Mouse (Mus musculus): ENCODE data around the gene Vps53. TPM values are rescaled to one million over a fixed set of nuclear protein-coding genes. Genes with fewer than 3 reads are reported as not detected.

Gene Vps53
- polyA plus RNA-seq, 2 experiments = 9.4 to 12.7 TPM

GRCm38 (mm10) chr11:76040106-76040505 lies 139.3 kb downstream of the Vps53 start:
- H3K4me3 ChIP-seq (ENCODE audit: insufficient read depth in 1 of 2, low read depth in 2 of 2, low read length in 2 of 2) = no peak overlapping the region
- no peak overlapping the region for H3K4me2 ChIP-seq (ENCODE audit: low read depth)
- no peaks in the 10 kb centered on the region for H3K4me1 ChIP-seq (replicated peaks; ENCODE audit: control insufficient read depth in 2 of 2, insufficient read depth in 2 of 2, low read length in 1 of 2)
- 29% methylated on average over 8 of the region's 8 CpGs for WGBS (ENCODE audit: insufficient replicate concordance)
- no peak overlapping the region for H3K9ac ChIP-seq (replicated peaks)
- ATAC-seq (ENCODE audit: insufficient read depth) (no peak), DNase-seq (ENCODE audit: low read depth in 3 of 3, low spot score in 3 of 3) (no peak)
- no peak for TF ChIP-seq EP300 (IDR thresholded peaks at IDR 0.05; ENCODE audit: low read depth)
- no peak for TF ChIP-seq CTCF (IDR thresholded peaks at IDR 0.05; ENCODE audit: low read depth)
- H3K9me3 ChIP-seq (ENCODE audit: control insufficient read depth, low read length) = no peaks in the 10 kb centered on the region
- no peaks in the 10 kb centered on the region for H3K27me3 ChIP-seq (ENCODE audit: control insufficient read depth, insufficient read depth, low read length)
- H3K36me3 ChIP-seq (replicated peaks; ENCODE audit: control insufficient read depth, insufficient read depth, low read depth) = no peaks in the 10 kb centered on the region
- H3K27ac ChIP-seq = no peak overlapping the region

- no peak for DNase-seq (ENCODE audit: low read depth in 3 of 3, low spot score in 3 of 3)
- H3K9me3 ChIP-seq (ENCODE audit: control insufficient read depth, low read length) = no peaks in the 10 kb centered on the region
- no peak overlapping the region for H3K27ac ChIP-seq
- no peak overlapping the region for H3K4me3 ChIP-seq (ENCODE audit: insufficient read depth in 1 of 2, low read depth in 2 of 2, low read length in 2 of 2)
- ATAC-seq (ENCODE audit: insufficient read depth) = no peak
- 60% methylated on average over 3 of the region's 3 CpGs for WGBS (ENCODE audit: insufficient replicate concordance)
- no peaks in the 10 kb centered on the region for H3K36me3 ChIP-seq (replicated peaks; ENCODE audit: control insufficient read depth, insufficient read depth, low read depth)
- H3K27me3 ChIP-seq (ENCODE audit: control insufficient read depth, insufficient read depth, low read length) = no peaks in the 10 kb centered on the region
- no peak for TF ChIP-seq EP300 (IDR thresholded peaks at IDR 0.05; ENCODE audit: low read depth)
- no peak for TF ChIP-seq CTCF (IDR thresholded peaks at IDR 0.05; ENCODE audit: low read depth)
- H3K4me1 ChIP-seq (replicated peaks; ENCODE audit: control insufficient read depth in 2 of 2, insufficient read depth in 2 of 2, low read length in 1 of 2) = no peaks in the 10 kb centered on the region
- no peak overlapping the region for H3K4me2 ChIP-seq (ENCODE audit: low read depth)
- H3K9ac ChIP-seq (replicated peaks) = no peak overlapping the region
These were observed 140.0 kb downstream of the Vps53 start for GRCm38 (mm10) chr11:76039271-76040053.

DNA sequence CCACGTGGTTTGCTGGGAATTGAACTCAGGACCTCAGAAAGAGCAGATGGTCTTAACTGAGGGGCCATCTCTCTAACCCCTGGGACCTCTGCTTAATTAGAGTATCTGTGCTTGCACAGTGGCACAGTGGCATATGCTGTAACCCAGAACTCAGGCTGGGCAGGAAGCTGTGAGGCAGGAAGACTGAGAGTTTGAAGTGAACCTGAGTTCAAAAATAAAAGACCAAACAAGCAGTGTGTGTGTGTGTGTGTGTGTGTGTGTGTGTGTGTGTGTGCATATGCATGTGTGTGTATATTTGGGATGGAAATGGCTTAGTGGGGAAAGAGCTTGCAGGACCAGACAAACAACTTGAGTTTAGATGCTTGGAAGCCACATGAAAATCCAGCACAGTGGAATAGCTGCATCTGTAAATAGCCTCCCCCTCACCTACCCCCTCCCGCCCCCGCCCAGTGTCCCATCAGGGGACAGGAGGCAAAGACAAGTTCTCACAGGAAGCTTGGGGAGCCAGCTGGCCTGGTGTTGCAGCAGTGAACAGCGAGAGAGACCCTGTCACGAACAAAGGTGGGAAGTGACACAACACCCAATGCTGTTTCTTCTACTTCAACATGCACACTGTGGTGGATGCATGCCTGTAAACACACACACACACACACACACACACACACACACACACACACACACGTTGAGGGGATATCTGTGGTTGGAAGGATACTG lies 141.7 kb downstream of the Vps53 start:
- H3K36me3 ChIP-seq (replicated peaks; ENCODE audit: control insufficient read depth, insufficient read depth, low read depth) = no peaks in the 10 kb centered on the region
- no peak for TF ChIP-seq EP300 (IDR thresholded peaks at IDR 0.05; ENCODE audit: low read depth)
- TF ChIP-seq CTCF (IDR thresholded peaks at IDR 0.05; ENCODE audit: low read depth) = no peak
- DNase-seq (ENCODE audit: low read depth in 3 of 3, low spot score in 3 of 3) = no peak
- no peak for ATAC-seq (ENCODE audit: insufficient read depth)
- H3K4me2 ChIP-seq (ENCODE audit: low read depth) = no peak overlapping the region
- H3K9ac ChIP-seq (replicated peaks) = no peak overlapping the region
- no peak overlapping the region for H3K4me3 ChIP-seq (ENCODE audit: insufficient read depth in 1 of 2, low read depth in 2 of 2, low read length in 2 of 2)
- no peaks in the 10 kb centered on the region for H3K9me3 ChIP-seq (ENCODE audit: control insufficient read depth, low read length)
- no peaks in the 10 kb centered on the region for H3K4me1 ChIP-seq (replicated peaks; ENCODE audit: control insufficient read depth in 2 of 2, insufficient read depth in 2 of 2, low read length in 1 of 2)
- 29% methylated on average over 6 of the region's 6 CpGs for WGBS (ENCODE audit: insufficient replicate concordance)
- no peak overlapping the region for H3K27ac ChIP-seq
- no peaks in the 10 kb centered on the region for H3K27me3 ChIP-seq (ENCODE audit: control insufficient read depth, insufficient read depth, low read length)

DNA sequence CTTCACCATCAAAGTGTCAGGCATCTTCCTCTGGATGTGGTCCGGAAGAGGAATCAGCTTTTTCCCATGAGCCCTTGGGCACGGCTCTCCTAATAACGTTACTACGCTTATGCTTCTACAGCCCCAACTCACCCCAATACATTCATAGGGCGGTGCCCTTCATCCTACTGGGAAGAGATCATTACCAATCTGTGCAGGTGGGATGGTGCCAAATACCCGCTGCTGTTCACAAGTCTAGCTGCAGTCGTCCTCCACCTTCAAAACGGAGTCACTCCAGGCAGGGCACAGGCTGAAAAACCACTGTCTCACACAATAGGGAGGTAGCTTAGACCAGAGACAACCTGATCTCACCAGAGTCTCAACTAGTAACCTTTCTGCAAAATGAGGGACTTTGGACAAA lies 144.3 kb downstream of the Vps53 start:
- no peaks in the 10 kb centered on the region for H3K4me1 ChIP-seq (replicated peaks; ENCODE audit: control insufficient read depth in 2 of 2, insufficient read depth in 2 of 2, low read length in 1 of 2)
- no peak overlapping the region for H3K4me2 ChIP-seq (ENCODE audit: low read depth)
- ATAC-seq (ENCODE audit: insufficient read depth) (no peak), DNase-seq (ENCODE audit: low read depth in 3 of 3, low spot score in 3 of 3) (no peak)
- no peak overlapping the region for H3K27ac ChIP-seq
- H3K9ac ChIP-seq (replicated peaks) = no peak overlapping the region
- H3K27me3 ChIP-seq (ENCODE audit: control insufficient read depth, insufficient read depth, low read length) = no peaks in the 10 kb centered on the region
- H3K4me3 ChIP-seq (ENCODE audit: insufficient read depth in 1 of 2, low read depth in 2 of 2, low read length in 2 of 2) = no peak overlapping the region
- no peaks in the 10 kb centered on the region for H3K9me3 ChIP-seq (ENCODE audit: control insufficient read depth, low read length)
- no peaks in the 10 kb centered on the region for H3K36me3 ChIP-seq (replicated peaks; ENCODE audit: control insufficient read depth, insufficient read depth, low read depth)
- TF ChIP-seq EP300 (IDR thresholded peaks at IDR 0.05; ENCODE audit: low read depth) (no peak), CTCF (IDR thresholded peaks at IDR 0.05; ENCODE audit: low read depth) (no peak)
- 65% methylated on average over 8 of the region's 8 CpGs for WGBS (ENCODE audit: insufficient replicate concordance)

- Histone ChIP-seq H3K27ac (no peak overlapping the region), H3K4me2 (ENCODE audit: low read depth) (no peak overlapping the region)
- ATAC-seq (ENCODE audit: insufficient read depth) = no peak
These were observed 145.6 kb downstream of the Vps53 start for GRCm38 (mm10) chr11:76033836-76034235.

More at GRCm38 (mm10) chr11:76033836-76034235, 145.6 kb downstream of the Vps53 start:
- 64% methylated on average over 4 of the region's 4 CpGs for whole genome bisulfite sequencing (ENCODE audit: insufficient replicate concordance)
- Histone ChIP-seq H3K4me3 (ENCODE audit: insufficient read depth in 1 of 2, low read depth in 2 of 2, low read length in 2 of 2) (no peak overlapping the region), H3K9me3 (ENCODE audit: control insufficient read depth, low read length) (no peaks in the 10 kb centered on the region), H3K36me3 (replicated peaks; ENCODE audit: control insufficient read depth, insufficient read depth, low read depth) (no peaks in the 10 kb centered on the region), H3K9ac (replicated peaks) (no peak overlapping the region), H3K4me1 (replicated peaks; ENCODE audit: control insufficient read depth in 2 of 2, insufficient read depth in 2 of 2, low read length in 1 of 2) (no peaks in the 10 kb centered on the region), H3K27me3 (ENCODE audit: control insufficient read depth, insufficient read depth, low read length) (peaks cover 3% of the 10 kb centered on the region)
- TF ChIP-seq EP300 (IDR thresholded peaks at IDR 0.05; ENCODE audit: low read depth) (no peak), CTCF (IDR thresholded peaks at IDR 0.05; ENCODE audit: low read depth) (no peak)
- DNase-seq (ENCODE audit: low read depth in 3 of 3, low spot score in 3 of 3) = peak in 1 of 3 experiments; percentile 20

Measured in liver, embryonic 14.5 days (tissue).